In genomic region chr11:20647902-20648625, GRCm38 (mm10) we compare ENCODE assay signal across 8 mouse cellular contexts.
DNase-seq lines count a peak whose midpoint lies in the region; ATAC-seq and TF ChIP-seq lines count a peak whose summit lies in the region.

No protein-coding gene starts in this region.

- no peak for TF ChIP-seq CTCF in left cerebral cortex, adult 2 months (IDR thresholded peaks at IDR 0.05)

- ATAC-seq in megakaryocyte progenitor cell, adult 5-6 weeks (replicated peaks; ENCODE audit: poor library complexity): no peak; the same call in 1 of the 2 replicates
- ATAC-seq in megakaryocyte-erythroid progenitor cell, adult 5-6 weeks (replicated peaks; ENCODE audit: low FRiP score, low TSS enrichment, poor library complexity, severe bottlenecking): no peak

- no peak overlapping the region for H3K4me3 ChIP-seq in left cerebral cortex, adult 2 months

- intact Hi-C loops in left cerebral cortex, adult 2 months (cut with DNase I): no loop called here

- DNase-seq in left cerebral cortex, adult 2 months (ENCODE audit: extremely low spot score in 1 of 2, low spot score in 2 of 2): no peak
- no peak for DNase-seq in left cerebral cortex, adult 18-20 months (ENCODE audit: low spot score in 2 of 2)
- peak; percentile 80 for DNase-seq in embryo, embryonic 10 days (ENCODE audit: low spot score)
- peak; percentile 36 to 56 for DNase-seq in kidney, adult 8-10 months
- peak; percentile 55 for DNase-seq in mesoderm, embryonic 11.5 days (ENCODE audit: low read depth, low spot score)
- no peak for DNase-seq in spleen, adult 12 weeks (ENCODE audit: low spot score)

- peak overlapping the region; percentile 56 for H3K27ac ChIP-seq in left cerebral cortex, adult 2 months

Comparison
In these comparisons a context has a peak if more than half of its experiments do, and no peak if none do; other contexts are left out.
1. DNase-seq: peak in embryo, embryonic 10 days (single experiment), kidney, adult 8-10 months (2 of 2) and mesoderm, embryonic 11.5 days (single experiment); none in left cerebral cortex, adult 2 months (0 of 2), left cerebral cortex, adult 18-20 months (0 of 2) and spleen, adult 12 weeks (single experiment).